In the genomic region with DNA sequence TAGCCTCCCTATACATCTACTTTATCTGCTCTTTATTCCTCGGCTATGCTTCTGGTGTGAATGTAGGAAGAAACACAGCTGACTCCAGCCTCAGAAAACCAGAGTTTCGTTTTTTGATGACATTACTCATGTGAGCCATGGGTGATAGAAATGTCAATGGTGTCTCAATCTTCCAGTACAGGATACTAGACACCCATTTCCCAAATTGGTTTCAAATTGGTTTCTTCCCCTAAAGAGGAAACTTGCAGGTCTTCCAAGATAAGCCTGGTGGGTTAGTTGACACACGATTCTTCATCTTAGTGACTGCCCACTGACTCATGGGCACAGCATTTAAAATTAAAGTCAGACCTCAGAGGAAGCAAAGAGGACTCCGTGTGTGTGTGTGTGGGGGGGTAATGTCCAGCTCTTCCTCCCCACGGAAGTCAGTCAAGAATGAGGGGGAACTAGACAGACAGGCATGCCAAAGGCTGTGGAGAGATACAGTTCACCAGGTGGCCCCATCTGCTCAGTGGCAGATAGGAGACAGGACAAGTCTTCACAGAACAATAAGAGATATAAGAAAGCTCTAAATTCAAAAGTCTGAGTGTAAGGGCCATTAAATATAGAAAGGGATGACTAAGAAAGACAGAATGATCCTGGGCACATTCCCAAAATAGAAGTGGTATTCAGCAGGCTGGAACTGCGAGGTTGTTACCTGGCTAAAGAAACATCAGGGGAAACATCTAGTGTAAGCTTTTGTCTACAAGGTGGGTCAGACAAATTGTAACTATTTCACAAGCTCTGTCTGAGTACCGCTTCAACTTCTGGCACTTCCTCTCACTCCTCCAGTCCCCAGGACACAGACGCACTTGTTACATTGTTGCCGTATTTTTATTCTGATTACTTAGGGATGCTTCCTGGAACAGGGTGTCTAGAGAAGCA, we compare ENCODE assay signal across 22 mouse cellular contexts. TPM values are rescaled to one million over a fixed set of nuclear protein-coding genes. Genes with fewer than 3 reads are reported as not detected.
A peak's percentile ranks its signal among the peaks of the same experiment; 100 is the strongest.
DNase-seq lines count a peak whose midpoint lies in the region; TF ChIP-seq lines count a peak whose summit lies in the region.
"Had no signal": no experiment of that assay in that cellular context is flagged by ENCODE, and none has a peak within 500 bp of the region (broad histone marks: within the 10 kb centered on the region; RNA-seq: fewer than 3 reads in every experiment).

No protein-coding gene starts in this region.

- H3K4me1 ChIP-seq in heart, embryonic 10.5 days, result peaks cover 3% of the 10 kb centered on the region; the same call in 1 of the 2 replicates
- H3K4me1 ChIP-seq in cortical plate, adult 2 months (ENCODE audit: control insufficient read depth, insufficient read depth, low read length), result peaks cover 7% of the 10 kb centered on the region; the same call in 1 of the 2 replicates
- H3K4me1 ChIP-seq in megakaryocyte, embryonic 14.5 days, result peaks cover 74% of the 10 kb centered on the region
- H3K4me1 ChIP-seq: hindbrain, embryonic 13.5 days; intestine, embryonic 15.5 days; limb, embryonic 15.5 days; midbrain, embryonic 13.5 days had no signal

- no peaks in the 10 kb centered on the region for H3K36me3 ChIP-seq in heart, embryonic 10.5 days
- peaks cover 15% of the 10 kb centered on the region for H3K36me3 ChIP-seq in megakaryocyte, embryonic 14.5 days (replicated peaks; ENCODE audit: low read length)
- H3K36me3 ChIP-seq: forebrain, embryonic 15.5 days; heart, embryonic 12.5 days; hindbrain, embryonic 13.5 days; intestine, embryonic 15.5 days; limb, embryonic 15.5 days; midbrain, embryonic 13.5 days had no signal

- TF ChIP-seq CTCF in cortical plate, adult 2 months (IDR thresholded peaks at IDR 0.05; ENCODE audit: extremely low read depth, insufficient read depth, low read length), result no peak
- no peak for TF ChIP-seq CTCF in gastrocnemius, adult 2 months (IDR thresholded peaks at IDR 0.05)

- intact Hi-C loops in gastrocnemius, adult 2 months (cut with DNase I), result no loop called here

- no peak overlapping the region for H3K4me3 ChIP-seq in heart, embryonic 10.5 days
- no peak overlapping the region for H3K4me3 ChIP-seq in cortical plate, adult 2 months (ENCODE audit: insufficient read depth, low read length)
- peak overlapping the region; percentile 83 for H3K4me3 ChIP-seq in megakaryocyte, embryonic 14.5 days (replicated peaks)
- no peak overlapping the region for H3K4me3 ChIP-seq in gastrocnemius, adult 2 months
- H3K4me3 ChIP-seq: forebrain, embryonic 15.5 days; heart, embryonic 12.5 days; hindbrain, embryonic 13.5 days; intestine, embryonic 15.5 days; limb, embryonic 15.5 days; midbrain, embryonic 13.5 days had no signal

- no peaks in the 10 kb centered on the region for H3K9me3 ChIP-seq in heart, embryonic 10.5 days
- H3K9me3 ChIP-seq in megakaryocyte, embryonic 14.5 days, result peaks cover 6% of the 10 kb centered on the region
- H3K9me3 ChIP-seq: forebrain, embryonic 15.5 days; hindbrain, embryonic 13.5 days; intestine, embryonic 15.5 days; limb, embryonic 15.5 days had no signal

- DNase-seq in heart, adult 11 months, result peak; percentile 85
- DNase-seq in heart, embryonic 10.5 days (ENCODE audit: low spot score), result no peak
- peak; percentile 74 for DNase-seq in 3T3-L1 (ENCODE audit: low read depth, low spot score)
- no peak for DNase-seq in urinary bladder, postnatal 36 days (ENCODE audit: low spot score in 2 of 2)
- DNase-seq in gastrocnemius, adult 2 months, result no peak
- DNase-seq in heart, adult 9 months (ENCODE audit: low spot score in 2 of 2), result no peak
- DNase-seq: cerebellum, adult 2 months; embryo, embryonic 11 days; liver, postnatal 0 days; right cerebral cortex, postnatal 25 days; thymus, adult 18-20 months had no signal

- no peaks in the 10 kb centered on the region for H3K27me3 ChIP-seq in heart, embryonic 10.5 days (ENCODE audit: insufficient read depth, poor library complexity, severe bottlenecking)
- H3K27me3 ChIP-seq in megakaryocyte, embryonic 14.5 days (replicated peaks), result no peaks in the 10 kb centered on the region
- H3K27me3 ChIP-seq: forebrain, embryonic 15.5 days; heart, embryonic 12.5 days; hindbrain, embryonic 13.5 days; intestine, embryonic 15.5 days; limb, embryonic 15.5 days; midbrain, embryonic 13.5 days had no signal

- no peak overlapping the region for H3K27ac ChIP-seq in heart, embryonic 10.5 days
- H3K27ac ChIP-seq in cortical plate, adult 2 months (ENCODE audit: insufficient read depth, low read length), result peak overlapping the region; percentile 89
- no peak overlapping the region for H3K27ac ChIP-seq in gastrocnemius, adult 2 months
- H3K27ac ChIP-seq: forebrain, embryonic 15.5 days; hindbrain, embryonic 13.5 days; intestine, embryonic 15.5 days; limb, embryonic 15.5 days; midbrain, embryonic 13.5 days had no signal

- TF ChIP-seq POLR2A in cortical plate, adult 2 months (IDR thresholded peaks at IDR 0.05; ENCODE audit: extremely low read depth, insufficient read depth, low read length), result no peak

- WGBS in heart, embryonic 10.5 days, result 61% methylated on average over 9 of the region's 9 CpGs

RNA-seq across cellular contexts. Expression of a gene that starts 44.3 kb away (rescaled TPM):
- polyA plus RNA-seq in heart, embryonic 10.5 days (2016; fragmentation: Nextera tagmentation; extraction: Ambion mirVana), result not detected in 2 replicates
- polyA plus RNA-seq in cortical plate, adult 2 months (2012; rRNA removed), result 2.8 and 3.6 TPM in 2 replicates
- polyA plus RNA-seq in megakaryocyte, embryonic 14.5 days (2012; ENCODE audit: insufficient read depth, low replicate concordance), result not detected in 2 replicates
- total RNA-seq in gastrocnemius, adult 2 months (2021), result not detected
- total RNA-seq: gastrocnemius, adult 8-10 months had no signal
- polyA plus RNA-seq: cerebellum, adult 2 months; forebrain, embryonic 15.5 days; heart, embryonic 12.5 days; hindbrain, embryonic 13.5 days; intestine, embryonic 15.5 days; kidney, embryonic 16.5 days; limb, embryonic 15.5 days; liver, postnatal 0 days; midbrain, embryonic 13.5 days; neural tube, embryonic 11.5 days had no signal

Comparison
In these comparisons a context has a peak if more than half of its experiments do, and no peak if none do; other contexts are left out.
1. DNase-seq: peak in heart, adult 11 months (single experiment) and 3T3-L1 (single experiment); none in heart, embryonic 10.5 days (single experiment), urinary bladder, postnatal 36 days (0 of 2), gastrocnemius, adult 2 months (single experiment) and heart, adult 9 months (0 of 2).